Mouse (Mus musculus): Measurements from ENCODE around the gene Plvap.
"Not testable (repeated sequence)": the region's sequence is repeated elsewhere in the genome, so short reads cannot be mapped to it uniquely, and the experiment has no call there.

DNA sequence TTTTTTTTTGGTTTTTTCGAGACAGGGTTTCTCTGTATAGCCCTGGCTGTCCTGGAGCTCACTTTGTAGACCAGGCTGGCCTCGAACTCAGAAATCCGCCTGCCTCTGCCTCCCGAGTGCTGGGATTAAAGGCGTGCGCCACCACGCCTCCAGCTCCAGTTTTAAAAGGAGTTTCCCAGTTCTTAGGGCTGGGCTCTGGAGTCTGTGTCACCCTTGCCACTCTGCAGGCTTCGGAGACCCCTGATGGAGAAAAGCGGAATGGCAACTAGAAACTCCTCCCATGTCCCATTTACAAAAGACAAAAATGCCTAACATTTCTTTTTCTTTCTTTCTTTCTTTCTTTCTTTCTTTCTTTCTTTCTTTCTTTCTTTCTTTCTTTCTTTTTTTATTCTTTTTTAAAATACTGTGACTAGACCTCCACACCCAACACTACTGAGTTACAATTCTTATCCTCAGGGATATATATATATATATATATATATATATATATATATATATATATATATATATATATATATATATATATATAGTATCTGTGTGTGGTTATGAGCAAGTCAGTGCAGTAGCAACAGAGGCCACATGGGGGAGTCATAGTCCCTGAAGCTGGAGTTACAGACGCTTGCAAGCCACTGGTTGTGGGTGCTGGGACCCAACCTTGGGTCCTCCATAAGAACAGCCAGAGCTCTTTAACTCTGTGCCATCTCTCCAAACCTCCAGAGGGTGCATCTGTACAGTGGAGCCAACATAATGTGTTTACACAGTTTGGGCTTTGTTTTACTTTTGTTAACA lies 7.7 kb upstream of the Plvap start:
- peak; percentile 67 for TF ChIP-seq CTCF (IDR thresholded peaks at IDR 0.05; ENCODE audit: borderline replicate concordance, extremely low read depth, insufficient read depth, insufficient read length)
- TF ChIP-seq POLR2A (IDR thresholded peaks at IDR 0.05; ENCODE audit: borderline replicate concordance, extremely low read depth, insufficient read depth, insufficient read length, poor library complexity, severe bottlenecking): not testable (repeated sequence)
